Mouse (Mus musculus): ENCODE results near the gene Tmem151a. TPM values are rescaled to one million over a fixed set of nuclear protein-coding genes. Genes with fewer than 3 reads are reported as not detected.

Gene Tmem151a
- total and polyA plus RNA-seq, 2 experiments from 2014 or later, result 37.0 to 46.2 TPM

DNA sequence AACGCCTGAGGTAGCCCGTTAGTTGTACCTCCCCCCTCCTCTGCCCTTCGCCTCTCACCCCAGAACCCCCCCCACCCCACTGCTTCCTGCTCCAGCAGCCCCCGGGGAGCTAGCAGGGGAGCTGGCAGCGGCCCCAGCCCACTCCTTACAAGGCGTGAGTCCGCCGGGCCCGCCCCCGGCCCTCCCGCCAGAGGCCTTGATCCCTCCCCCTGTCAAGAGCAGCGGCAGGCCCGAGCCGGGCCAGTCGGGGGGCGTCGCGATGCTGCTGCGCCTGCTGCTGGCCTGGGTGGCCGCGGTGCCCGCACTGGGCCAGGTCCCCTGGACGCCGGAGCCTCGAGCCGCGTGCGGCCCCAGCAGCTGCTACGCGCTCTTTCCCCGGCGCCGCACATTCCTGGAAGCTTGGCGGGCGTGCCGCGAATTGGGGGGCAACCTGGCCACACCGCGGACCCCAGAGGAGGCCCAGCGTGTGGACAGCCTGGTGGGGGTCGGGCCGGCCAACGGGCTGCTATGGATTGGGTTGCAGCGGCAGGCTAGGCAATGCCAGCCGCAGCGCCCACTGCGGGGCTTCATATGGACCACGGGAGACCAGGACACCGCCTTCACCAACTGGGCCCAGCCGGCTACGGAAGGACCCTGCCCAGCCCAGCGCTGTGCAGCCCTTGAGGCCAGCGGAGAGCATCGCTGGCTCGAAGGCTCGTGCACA lies 17.3 kb downstream of the Tmem151a start, which contains the start of gene Cd248:
Cd248 (plus strand) TSS at position 212 of the 703 bp plus-strand sequence.
- peak; percentile 60 for DNase-seq

DNA sequence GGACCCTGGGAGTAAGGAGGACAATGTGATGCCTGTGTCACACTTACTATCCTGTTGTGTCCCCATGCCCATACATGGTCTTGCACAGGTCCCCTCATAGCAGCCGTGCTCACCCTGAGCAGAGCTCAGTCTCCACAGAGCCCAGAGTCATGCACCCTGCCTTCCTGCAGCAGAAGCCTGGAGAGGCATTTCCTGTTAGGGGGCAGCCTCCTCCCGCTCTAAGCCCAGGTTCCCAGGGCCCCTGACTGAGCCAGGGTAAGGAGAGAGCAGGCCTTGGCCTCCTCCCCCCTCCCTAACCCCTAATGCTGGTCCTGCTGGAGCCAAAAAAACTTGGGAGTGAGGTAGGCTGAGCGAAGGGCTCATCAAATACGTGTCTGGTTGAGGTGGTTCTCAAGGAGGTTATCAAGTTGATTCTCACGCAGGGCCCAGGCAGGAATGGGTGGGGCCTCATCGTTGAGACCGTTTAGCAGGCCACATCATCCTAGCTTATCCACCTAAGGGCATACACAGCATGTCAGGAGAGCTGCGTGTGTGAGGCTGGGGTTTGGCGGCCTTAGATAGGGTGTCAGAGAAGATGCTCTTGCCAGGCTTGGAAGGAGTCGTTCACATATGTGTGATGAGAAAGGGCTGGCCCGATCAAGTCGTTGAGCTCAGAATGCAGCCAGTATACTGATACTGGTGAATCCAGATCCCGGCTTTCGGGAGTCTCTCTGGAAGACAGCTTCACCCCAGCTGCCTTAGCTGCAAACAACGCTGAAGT lies 18.1 kb downstream of the Tmem151a start:
- Histone ChIP-seq H3K9ac (peak overlapping the region; percentile 55; the same call in 1 of the 2 replicates), H3K27ac (ENCODE audit: low read depth, low read length) (no peak overlapping the region), H3K4me2 (ENCODE audit: low read depth) (peak overlapping the region; percentile 86), H3K36me3 (ENCODE audit: insufficient read depth) (no peaks in the 10 kb centered on the region), H3K9me3 (ENCODE audit: low read length) (no peaks in the 10 kb centered on the region), H3K27me3 (ENCODE audit: insufficient read depth, low read length) (no peaks in the 10 kb centered on the region), H3K4me1 (ENCODE audit: insufficient read depth) (peaks cover 12% of the 10 kb centered on the region), H3K4me3 (ENCODE audit: low read depth, low read length) (peak overlapping the region; percentile 38; the same call in 1 of the 2 replicates)
- 18% methylated on average over 15 of the region's 15 CpGs for WGBS
- no peak for TF ChIP-seq CTCF (IDR thresholded peaks at IDR 0.05; ENCODE audit: low read depth)
- ATAC-seq, result peak; percentile 8; the same call in 1 of the 2 replicates
- DNase-seq, result peak; percentile 40

More for the DNA sequence above, 17.3 kb downstream of the Tmem151a start, which contains the start of gene Cd248:
- Histone ChIP-seq H3K36me3 (ENCODE audit: insufficient read depth) (no peaks in the 10 kb centered on the region), H3K9me3 (ENCODE audit: low read length) (no peaks in the 10 kb centered on the region), H3K4me2 (ENCODE audit: low read depth) (peak within 1 kb of the TSS; percentile 86), H3K27ac (ENCODE audit: low read depth, low read length) (no peak within 1 kb of the TSS), H3K4me3 (ENCODE audit: low read depth, low read length) (peak within 1 kb of the TSS; percentile 38), H3K27me3 (ENCODE audit: insufficient read depth, low read length) (no peaks in the 10 kb centered on the region), H3K4me1 (ENCODE audit: insufficient read depth) (peaks cover 17% of the 10 kb centered on the region), H3K9ac (peak within 1 kb of the TSS; percentile 55)
- WGBS, result 3% methylated on average over 49 of the region's 56 CpGs
- ATAC-seq, result peak; percentile 32
- no peak for TF ChIP-seq CTCF (IDR thresholded peaks at IDR 0.05; ENCODE audit: low read depth)

DNA sequence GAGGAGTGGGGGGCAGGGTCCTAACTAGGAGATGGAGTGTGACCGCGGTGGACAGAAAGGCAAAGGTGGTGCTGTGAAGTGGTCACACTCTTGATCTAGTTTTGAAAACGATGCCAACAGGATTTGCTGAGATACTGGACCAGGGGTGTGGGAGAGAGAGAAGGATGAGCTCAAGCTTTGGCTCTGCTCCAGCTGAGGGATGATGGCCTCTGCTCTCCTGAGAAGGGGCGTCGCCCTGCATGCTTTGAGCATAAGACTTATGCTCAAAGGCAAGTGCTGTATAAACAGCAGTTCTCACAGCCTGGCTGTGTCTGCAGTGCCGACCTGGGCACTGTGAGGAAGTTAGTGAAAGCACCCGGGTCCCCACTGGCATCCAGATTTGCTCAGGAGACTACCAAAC lies 20.2 kb downstream of the Tmem151a start:
- DNase-seq (no peak), ATAC-seq (no peak)
- Histone ChIP-seq H3K27me3 (ENCODE audit: insufficient read depth, low read length) (no peaks in the 10 kb centered on the region), H3K4me2 (ENCODE audit: low read depth) (no peak overlapping the region), H3K36me3 (ENCODE audit: insufficient read depth) (no peaks in the 10 kb centered on the region), H3K27ac (ENCODE audit: low read depth, low read length) (no peak overlapping the region), H3K4me1 (ENCODE audit: insufficient read depth) (peaks cover 4% of the 10 kb centered on the region; the same call in 1 of the 2 replicates), H3K9ac (no peak overlapping the region), H3K4me3 (ENCODE audit: low read depth, low read length) (no peak overlapping the region), H3K9me3 (ENCODE audit: low read length) (no peaks in the 10 kb centered on the region)
- WGBS, result 59% methylated on average over 7 of the region's 7 CpGs
- TF ChIP-seq CTCF (IDR thresholded peaks at IDR 0.05; ENCODE audit: low read depth), result no peak

DNA sequence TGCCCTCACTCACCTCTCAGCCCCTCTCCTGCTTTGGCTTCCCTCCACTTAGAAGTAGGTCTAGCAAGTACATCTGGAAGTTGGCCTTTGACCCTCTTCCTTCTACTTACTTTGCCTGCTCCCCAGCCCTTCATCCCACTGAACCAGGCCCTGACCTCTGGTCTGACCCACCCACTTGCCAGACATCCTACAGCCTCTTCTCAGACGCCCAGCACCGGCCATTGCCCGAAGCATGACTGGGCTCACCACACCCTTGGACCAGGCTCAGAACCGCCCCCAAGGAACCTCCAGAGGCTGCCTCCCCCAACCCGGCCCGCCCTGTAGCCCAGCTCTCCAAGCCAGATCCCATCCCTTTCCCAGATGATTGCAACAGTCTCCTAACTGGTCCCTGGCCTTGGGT lies 22.9 kb downstream of the Tmem151a start:
- no peak overlapping the region for H3K27ac ChIP-seq (ENCODE audit: low read depth, low read length)
- DNase-seq (no peak), ATAC-seq (no peak)
- H3K4me2 ChIP-seq (ENCODE audit: low read depth), result no peak overlapping the region
- H3K9ac ChIP-seq, result no peak overlapping the region
- no peak overlapping the region for H3K4me3 ChIP-seq (ENCODE audit: low read depth, low read length)
- WGBS, result 88% methylated on average over 6 of the region's 6 CpGs
- peaks cover 2% of the 10 kb centered on the region; the same call in 1 of the 2 replicates for H3K4me1 ChIP-seq (ENCODE audit: insufficient read depth)
- no peaks in the 10 kb centered on the region for H3K36me3 ChIP-seq (ENCODE audit: insufficient read depth)
- H3K27me3 ChIP-seq (ENCODE audit: insufficient read depth, low read length), result no peaks in the 10 kb centered on the region
- no peak for TF ChIP-seq CTCF (IDR thresholded peaks at IDR 0.05; ENCODE audit: low read depth)
- no peaks in the 10 kb centered on the region for H3K9me3 ChIP-seq (ENCODE audit: low read length)

DNA sequence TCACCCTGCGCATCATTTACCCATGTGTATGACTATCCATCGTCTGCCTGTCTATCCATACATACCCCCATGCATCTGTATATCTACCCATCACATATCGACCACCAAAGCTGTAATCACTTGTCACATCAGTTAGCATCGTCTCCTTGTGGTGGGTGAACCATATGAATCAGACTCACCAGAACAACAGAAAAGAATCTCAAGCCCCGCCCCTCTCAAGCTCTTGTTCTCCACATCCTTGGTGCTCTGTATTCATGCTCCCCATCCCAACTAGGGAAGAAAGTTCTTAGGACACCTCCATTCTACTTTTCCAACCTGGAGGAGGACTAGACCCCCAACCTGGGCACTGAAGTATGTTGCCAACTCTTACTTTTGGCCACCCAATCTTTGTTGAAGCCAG lies 23.3 kb downstream of the Tmem151a start:
- no peak for ATAC-seq
- 87% methylated on average over 5 of the region's 5 CpGs for WGBS
- no peak for DNase-seq
- TF ChIP-seq CTCF (IDR thresholded peaks at IDR 0.05; ENCODE audit: low read depth), result no peak
- no peak overlapping the region for H3K4me3 ChIP-seq (ENCODE audit: low read depth, low read length)
- no peak overlapping the region for H3K4me2 ChIP-seq (ENCODE audit: low read depth)
- no peak overlapping the region for H3K27ac ChIP-seq (ENCODE audit: low read depth, low read length)
- no peaks in the 10 kb centered on the region for H3K4me1 ChIP-seq (ENCODE audit: insufficient read depth)
- no peaks in the 10 kb centered on the region for H3K9me3 ChIP-seq (ENCODE audit: low read length)
- H3K9ac ChIP-seq, result no peak overlapping the region
- no peaks in the 10 kb centered on the region for H3K27me3 ChIP-seq (ENCODE audit: insufficient read depth, low read length)
- H3K36me3 ChIP-seq (ENCODE audit: insufficient read depth), result no peaks in the 10 kb centered on the region

DNA sequence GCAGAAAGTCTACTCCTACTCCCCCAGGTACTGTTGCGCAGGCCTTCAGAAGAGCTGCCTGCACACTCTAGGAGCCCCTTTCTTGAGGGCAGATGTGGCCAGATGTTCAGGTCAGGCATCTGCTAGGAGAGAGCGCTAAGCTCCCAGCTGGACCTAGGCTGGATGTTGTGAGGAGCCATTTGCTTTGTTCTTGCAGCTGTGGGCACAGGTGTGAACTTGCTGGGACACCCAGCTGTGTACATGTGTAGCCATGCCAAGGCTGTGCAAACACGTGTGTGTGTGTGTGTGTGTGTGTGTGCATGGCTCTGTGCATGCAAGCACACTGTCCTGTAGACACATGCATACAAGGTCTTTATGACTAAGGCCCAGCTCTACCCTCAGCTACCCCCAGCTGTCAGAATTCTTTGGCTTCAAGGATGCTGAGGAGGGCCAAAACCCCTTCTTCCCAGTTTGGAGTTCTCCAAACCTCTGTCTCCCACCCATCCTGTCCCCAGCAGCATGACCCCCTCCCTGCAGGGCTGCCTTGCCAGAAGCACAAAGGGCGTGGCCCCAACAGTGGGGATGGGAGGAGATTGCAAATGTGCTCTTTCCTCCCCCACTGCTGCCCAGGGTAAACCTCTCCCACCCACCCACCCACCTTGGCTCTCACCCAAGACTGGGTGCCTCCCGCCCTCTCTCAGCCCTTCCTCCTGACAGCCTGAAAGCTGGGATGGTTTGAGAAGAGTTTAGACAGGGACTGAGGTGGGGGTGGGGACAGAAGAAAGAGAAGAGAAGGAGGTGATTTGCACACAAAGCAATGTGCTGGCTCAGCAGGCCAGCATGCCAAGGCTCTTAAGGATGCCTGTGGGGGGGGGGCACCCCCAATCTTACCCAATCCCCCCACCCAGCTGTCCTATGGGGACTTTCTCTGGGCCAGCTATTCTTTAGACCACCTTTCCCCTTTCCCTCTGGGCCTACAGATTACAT lies 24.7 kb downstream of the Tmem151a start:
- no peak; the same call in 1 of the 2 replicates for ATAC-seq
- WGBS, result 39% methylated on average over 5 of the region's 5 CpGs
- no peak for TF ChIP-seq CTCF (IDR thresholded peaks at IDR 0.05; ENCODE audit: low read depth)
- H3K4me1 ChIP-seq (ENCODE audit: insufficient read depth), result no peaks in the 10 kb centered on the region
- no peak for DNase-seq
- H3K4me3 ChIP-seq (ENCODE audit: low read depth, low read length), result no peak overlapping the region
- H3K4me2 ChIP-seq (ENCODE audit: low read depth), result no peak overlapping the region
- no peak overlapping the region for H3K9ac ChIP-seq
- no peak overlapping the region for H3K27ac ChIP-seq (ENCODE audit: low read depth, low read length)
- no peaks in the 10 kb centered on the region for H3K36me3 ChIP-seq (ENCODE audit: insufficient read depth)
- no peaks in the 10 kb centered on the region for H3K9me3 ChIP-seq (ENCODE audit: low read length)
- no peaks in the 10 kb centered on the region for H3K27me3 ChIP-seq (ENCODE audit: insufficient read depth, low read length)
